Mouse (Mus musculus) MEL (cell line): ENCODE data around the gene Lacc1.

ENCODE experiments used
- EP300 ChIP-seq, 2 experiments: IDR thresholded peaks; 2 replicates each; pipeline ENCODE4 v1.6.1; 2011; ENCODE audit warnings: improper control_type of control experiment in 2 of 2, low read length in 2 of 2, low read depth in 1 of 2, mild to moderate bottlenecking in 1 of 2
- KAT2A ChIP-seq: conservative IDR thresholded peaks from 2 replicates; pipeline ENCODE4 v1.6.1; 2012; ENCODE audit warnings: low read depth, low read length, improper control_type of control experiment, inconsistent platforms
- TAL1 ChIP-seq: IDR thresholded peaks from 2 replicates; pipeline ENCODE4 v1.6.1; 2012; ENCODE audit warnings: mild to moderate bottlenecking, inconsistent platforms, low read length, moderate library complexity, mixed read lengths

GRCm38 (mm10) chr14:77037832-77038425 lies 1.2 kb upstream of the Lacc1 start:
- TF ChIP-seq EP300 (IDR thresholded peaks at IDR 0.05; ENCODE audit: low read depth in 1 of 2, low read length in 2 of 2) (no peak), KAT2A (no peak), TAL1 (no peak)
